Mouse (Mus musculus): Measurements from ENCODE around the gene Car10.

GRCm38 (mm10) chr11:93065656-93066181 lies 32.1 kb upstream of the Car10 start:
- TF ChIP-seq CTCF (IDR thresholded peaks at IDR 0.05 in 2 of 3, conservative IDR thresholded peaks at IDR 0.05 in 1 of 3; ENCODE audit: control insufficient read depth in 1 of 3, insufficient read depth in 1 of 3, low read depth in 2 of 3, low read length in 3 of 3, poor library complexity in 1 of 3, severe bottlenecking in 1 of 3) (no peak), NELFE (IDR thresholded peaks at IDR 0.05; ENCODE audit: low read depth, low read length) (no peak), MEF2A (IDR thresholded peaks at IDR 0.05; ENCODE audit: extremely low read depth, insufficient replicate concordance, low read depth, low read length, poor library complexity, severe bottlenecking) (no peak), POLR2A (IDR thresholded peaks at IDR 0.05; ENCODE audit: control insufficient read depth in 1 of 2, insufficient read depth in 1 of 2, low read depth in 1 of 2, low read length in 2 of 2, poor library complexity in 1 of 2) (no peak), POLR2AphosphoS2 (IDR thresholded peaks at IDR 0.05; ENCODE audit: low read length) (no peak), JUND (IDR thresholded peaks at IDR 0.05; ENCODE audit: low read depth, low read length) (no peak), CHD1 (IDR thresholded peaks at IDR 0.05; ENCODE audit: low read depth, low read length) (no peak), SIN3A (IDR thresholded peaks at IDR 0.05; ENCODE audit: low read length) (no peak)

All from MEL (cell line).